Mouse (Mus musculus) kidney, adult 2 months (tissue): ENCODE data around the gene Hmga1. TPM values are rescaled to one million over a fixed set of nuclear protein-coding genes. Genes with fewer than 3 reads are reported as not detected.

Source experiments
- DNase-seq: peaks from one replicate; pipeline ENCODE4 v3.0.0; 2021
- H3K27ac ChIP-seq: fragments of 200-500 bp; 2 replicates; pipeline ENCODE4 v1.5.1; 2012; ENCODE audit warnings: low read depth, low read length, control low read depth, inconsistent platforms; ENCODE audit not compliant: insufficient read depth
- H3K27me3 ChIP-seq: fragments of 200-500 bp; replicated peaks from 2 replicates; pipeline ENCODE4 v1.6.1; 2012; ENCODE audit warnings: mild to moderate bottlenecking, moderate library complexity, low read length, inconsistent platforms; ENCODE audit not compliant: control insufficient read depth, insufficient read depth
- H3K36me3 ChIP-seq: fragments of 200-500 bp; 2 replicates; pipeline ENCODE4 v1.6.1; 2012; ENCODE audit warnings: mild to moderate bottlenecking, moderate library complexity, low read length, inconsistent platforms; ENCODE audit not compliant: control insufficient read depth, insufficient read depth
- H3K4me1 ChIP-seq: fragments of 200-500 bp; 2 replicates; pipeline ENCODE4 v1.6.1; 2011; ENCODE audit warnings: low read length; ENCODE audit not compliant: control insufficient read depth, insufficient read depth
- H3K4me3 ChIP-seq: fragments of 200-500 bp; 2 replicates; pipeline ENCODE4 v1.5.1; 2011; ENCODE audit warnings: mild to moderate bottlenecking, low read depth, low read length, control low read depth; ENCODE audit not compliant: insufficient read depth
- CTCF ChIP-seq: fragments of 200-500 bp; conservative IDR thresholded peaks from 2 replicates; pipeline ENCODE4 v1.5.1; 2011; ENCODE audit warnings: low read depth, mild to moderate bottlenecking, control low read depth, low read length, moderate library complexity, mixed read lengths; ENCODE audit not compliant: insufficient read depth, insufficient read length
- POLR2A ChIP-seq: fragments of 200-500 bp; IDR thresholded peaks from one replicate; pipeline ENCODE4 v1.6.1; 2011; ENCODE audit warnings: low read depth, low read length, control low read depth
- WGBS: fragments of 180-500 bp; shearing (Covaris S2); methylation state at CpG from one replicate; pipeline ENCODE4 v1.1.7; 2018; 5-methylcytosine and 5-hydroxymethylcytosine counted together
- polyA plus RNA-seq: library from polyadenylated mRNA; depleted of rRNA; stranded (reverse); fragments of >200 nt; gene quantifications from 2 replicates; pipeline ENCODE4 v1.2.3, GENCODE M21; 2012

The Hmga1 gene
- polyA plus RNA-seq, 1 experiment = 38.9 TPM

GRCm38 (mm10) chr17:27579816-27580215 lies 23.5 kb downstream of the Hmga1 start:
- 90% methylated on average over 8 of the region's 8 CpGs for WGBS
- Histone ChIP-seq H3K27ac (no peak overlapping the region), H3K27me3 (no peaks in the 10 kb centered on the region), H3K36me3 (no peaks in the 10 kb centered on the region; the same call in 1 of the 2 replicates), H3K4me1 (no peaks in the 10 kb centered on the region), H3K4me3 (no peak overlapping the region)
- TF ChIP-seq POLR2A (no peak), CTCF (no peak)
- no peak for DNase-seq

GRCm38 (mm10) chr17:27580392-27581068 lies 24.2 kb downstream of the Hmga1 start:
- H3K27me3 ChIP-seq = no peaks in the 10 kb centered on the region
- no peak for DNase-seq
- 68% methylated on average over 20 of the region's 20 CpGs for WGBS

GRCm38 (mm10) chr17:27583185-27583894 lies 27.0 kb downstream of the Hmga1 start:
- peaks cover 13% of the 10 kb centered on the region for H3K4me1 ChIP-seq
- no peak for DNase-seq
- H3K27ac ChIP-seq = no peak overlapping the region
- TF ChIP-seq POLR2A = no peak
- TF ChIP-seq CTCF = no peak
- H3K27me3 ChIP-seq = no peaks in the 10 kb centered on the region
- no peaks in the 10 kb centered on the region; the same call in 1 of the 2 replicates for H3K36me3 ChIP-seq
- WGBS = 89% methylated on average over 13 of the region's 13 CpGs
- H3K4me3 ChIP-seq = no peak overlapping the region

More at GRCm38 (mm10) chr17:27580392-27581068, 24.2 kb downstream of the Hmga1 start:
- no peak overlapping the region for H3K4me3 ChIP-seq
- no peaks in the 10 kb centered on the region; the same call in 1 of the 2 replicates for H3K36me3 ChIP-seq
- TF ChIP-seq POLR2A (no peak), CTCF (no peak)
- no peaks in the 10 kb centered on the region for H3K4me1 ChIP-seq
- no peak overlapping the region for H3K27ac ChIP-seq

GRCm38 (mm10) chr17:27586661-27587060 lies 30.4 kb downstream of the Hmga1 start:
- H3K36me3 ChIP-seq = no peaks in the 10 kb centered on the region
- DNase-seq = no peak

GRCm38 (mm10) chr17:27587252-27587651 lies 31.0 kb downstream of the Hmga1 start:
- Histone ChIP-seq H3K27ac (peak overlapping the region; percentile 15; the same call in 1 of the 2 replicates), H3K4me3 (no peak overlapping the region), H3K27me3 (no peaks in the 10 kb centered on the region), H3K36me3 (no peaks in the 10 kb centered on the region), H3K4me1 (peaks cover 13% of the 10 kb centered on the region)
- 49% methylated on average over 12 of the region's 12 CpGs for WGBS
- TF ChIP-seq CTCF = no peak
- no peak for TF ChIP-seq POLR2A
- peak; percentile 74 for DNase-seq

More at GRCm38 (mm10) chr17:27586661-27587060, 30.4 kb downstream of the Hmga1 start:
- no peak overlapping the region for H3K27ac ChIP-seq
- no peak overlapping the region for H3K4me3 ChIP-seq
- H3K27me3 ChIP-seq = no peaks in the 10 kb centered on the region
- WGBS = 60% methylated on average over 9 of the region's 9 CpGs
- TF ChIP-seq POLR2A (no peak), CTCF (no peak)
- peaks cover 13% of the 10 kb centered on the region for H3K4me1 ChIP-seq

- Histone ChIP-seq H3K36me3 (no peaks in the 10 kb centered on the region), H3K4me1 (peaks cover 13% of the 10 kb centered on the region), H3K27me3 (no peaks in the 10 kb centered on the region), H3K4me3 (no peak overlapping the region), H3K27ac (no peak overlapping the region)
- 65% methylated on average over 8 of the region's 8 CpGs for WGBS
- no peak for DNase-seq
- no peak for TF ChIP-seq POLR2A
- TF ChIP-seq CTCF = no peak
These were observed 31.9 kb downstream of the Hmga1 start for GRCm38 (mm10) chr17:27588231-27588630.
